Mouse (Mus musculus) mature B cell (primary cell): ENCODE measurements around the gene Sdc3.

Source experiments
- in situ Hi-C: fragments of 300-500 bp; cut with MboI; formaldehyde crosslinking; loops from 2 replicates; pipeline ENCODE4 v1.14.3; 2019

Gene Sdc3

DNA sequence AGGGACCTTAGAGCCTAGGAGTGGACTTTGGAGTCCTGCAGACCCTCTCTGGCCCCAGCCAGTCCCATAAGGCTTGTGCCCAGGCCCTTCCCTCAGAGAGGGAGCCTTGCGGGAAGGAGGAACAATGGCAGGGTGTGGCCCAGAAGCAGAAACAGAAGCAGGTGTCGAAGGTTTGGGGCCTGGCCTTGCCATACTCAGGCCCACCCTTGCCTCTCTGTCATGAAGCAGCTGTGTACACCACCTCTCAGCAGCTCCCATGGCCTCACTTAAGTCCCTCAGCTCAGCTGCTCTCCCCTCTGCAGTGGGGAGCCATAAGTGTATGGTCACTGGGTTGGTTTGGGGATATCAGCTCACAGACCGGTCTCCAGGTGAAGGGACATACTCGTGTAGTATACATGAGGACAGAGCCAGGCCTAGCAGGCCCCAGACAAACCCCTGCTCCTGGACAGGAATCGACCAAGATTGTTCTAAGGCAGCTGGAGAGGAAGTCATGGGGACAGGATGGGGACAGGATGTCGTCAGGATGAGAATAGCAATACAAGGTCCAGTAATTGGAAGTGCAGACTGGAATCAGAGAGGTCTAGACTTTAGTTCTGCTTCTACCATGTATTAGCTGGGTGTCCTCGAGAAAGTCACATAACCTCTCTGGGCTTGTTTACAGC lies 28.4 kb downstream of the Sdc3 start:
- in situ Hi-C loops = no loop called here

DNA sequence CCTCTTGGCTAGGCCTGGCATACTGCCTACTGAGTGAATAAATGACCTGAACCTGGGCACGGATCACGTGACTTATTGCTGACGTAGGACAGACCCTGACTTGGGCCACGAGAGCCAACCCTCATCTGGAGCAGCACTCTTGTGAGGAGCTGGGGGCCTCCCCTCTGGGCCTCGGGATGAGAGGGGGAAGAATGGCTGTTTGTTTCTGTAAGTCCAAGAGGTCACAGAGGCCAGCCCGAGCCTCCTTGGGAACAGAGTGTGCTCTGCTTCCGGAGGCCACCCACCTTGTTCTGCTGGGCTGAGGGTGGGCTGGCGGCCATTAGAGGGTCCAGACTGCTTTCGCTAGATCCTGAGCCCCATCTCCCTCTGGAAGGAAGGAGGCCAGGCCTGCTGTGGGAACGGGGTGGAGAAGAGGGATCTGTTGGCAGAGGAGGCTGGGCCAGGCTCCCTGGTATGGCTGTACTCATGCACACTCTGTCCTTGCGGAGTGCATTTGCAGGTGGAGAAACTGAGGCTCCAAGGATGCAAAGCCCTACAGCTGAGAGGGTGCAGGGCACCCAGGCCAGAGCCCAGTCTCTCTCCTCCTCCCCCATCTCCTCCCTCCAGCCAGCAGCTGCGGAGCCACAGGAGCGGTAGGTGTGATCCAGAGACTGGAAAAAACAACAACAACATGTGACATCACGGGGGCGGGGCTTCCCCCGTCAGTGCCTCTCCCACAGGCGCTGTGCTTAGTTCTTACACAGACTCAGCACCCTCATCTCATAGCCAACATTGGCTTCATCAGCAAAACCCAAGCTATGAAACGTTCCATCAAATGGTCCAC lies 36.7 kb downstream of the Sdc3 start:
- in situ Hi-C loops = no loop called here

DNA sequence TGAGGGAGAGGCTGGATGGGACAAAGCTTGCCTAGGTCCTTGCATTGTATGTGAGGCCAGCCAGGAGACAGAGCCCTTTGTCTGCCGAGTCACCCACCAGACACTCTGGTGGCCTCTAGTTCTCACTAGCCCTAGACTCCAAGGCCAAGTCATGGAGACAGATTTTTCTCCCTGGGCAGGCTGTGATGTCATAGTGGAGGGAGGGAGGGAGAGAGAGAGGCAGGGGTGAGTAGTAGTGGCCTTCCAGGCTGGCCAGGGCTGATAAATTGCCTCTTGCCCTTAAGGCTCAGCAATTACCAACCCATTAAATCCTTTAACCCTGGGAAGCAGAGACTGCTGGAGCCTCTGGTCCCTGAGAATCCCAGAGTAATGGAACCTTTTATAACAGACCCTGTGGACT lies 41.8 kb downstream of the Sdc3 start:
- in situ Hi-C loops = no loop called here

DNA sequence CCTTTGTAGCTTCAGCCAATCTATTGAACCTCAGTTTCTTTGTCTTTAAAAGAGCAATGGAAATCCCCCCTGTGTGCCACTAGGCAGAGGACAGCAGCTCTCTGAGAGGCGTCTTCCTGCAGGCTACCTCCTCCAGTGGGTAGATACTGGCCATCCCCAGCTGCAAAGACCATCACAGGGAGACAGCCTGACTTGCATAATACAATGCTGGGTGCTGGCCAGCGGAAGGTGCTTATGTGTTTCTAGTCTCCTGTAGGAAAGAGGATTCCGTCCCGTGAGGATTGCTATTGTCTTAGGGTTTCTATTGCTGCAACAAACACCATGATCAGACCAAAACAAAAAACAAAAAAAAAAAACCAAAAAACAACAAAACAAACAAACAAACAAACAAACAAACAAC lies 43.2 kb downstream of the Sdc3 start:
- in situ Hi-C loops = no loop called here

DNA sequence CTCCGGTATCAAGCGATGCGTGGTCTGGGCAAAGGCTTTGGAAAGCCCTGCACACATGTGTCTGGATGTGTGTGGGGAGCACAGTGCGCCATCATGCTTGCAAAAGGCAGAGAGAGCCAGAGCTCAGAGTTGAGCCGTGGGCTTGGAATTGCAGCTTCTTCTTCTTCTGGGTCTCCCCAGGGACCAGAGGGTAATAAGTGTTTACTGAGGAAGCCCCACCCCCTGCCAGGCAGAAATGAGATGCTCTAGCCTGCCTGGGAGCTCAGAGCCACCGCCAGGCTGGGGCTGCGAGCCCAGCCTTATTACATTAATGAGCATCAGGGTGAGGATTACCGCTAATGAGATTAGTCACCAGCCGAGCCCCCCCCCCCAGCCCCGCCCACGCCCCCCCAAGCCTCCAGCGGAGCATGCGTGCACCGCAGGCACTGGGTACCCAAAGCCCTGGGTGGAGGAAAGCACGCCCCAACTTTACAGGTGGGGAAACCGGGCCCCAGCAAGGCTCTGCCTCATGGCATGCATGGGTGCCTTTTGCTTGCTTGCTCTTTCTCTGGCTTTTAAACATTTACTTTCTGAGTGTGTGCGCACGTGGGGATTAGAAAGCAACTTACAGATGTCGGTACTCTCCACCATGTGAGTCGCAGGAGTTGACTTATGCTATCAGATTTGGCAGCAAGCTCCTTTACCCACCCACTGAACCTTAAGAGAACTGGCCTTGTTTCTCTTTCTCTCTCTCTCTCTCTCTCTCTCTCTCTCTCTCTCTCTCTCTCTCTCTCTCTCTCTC lies 44.1 kb downstream of the Sdc3 start:
- in situ Hi-C loops = no loop called here

DNA sequence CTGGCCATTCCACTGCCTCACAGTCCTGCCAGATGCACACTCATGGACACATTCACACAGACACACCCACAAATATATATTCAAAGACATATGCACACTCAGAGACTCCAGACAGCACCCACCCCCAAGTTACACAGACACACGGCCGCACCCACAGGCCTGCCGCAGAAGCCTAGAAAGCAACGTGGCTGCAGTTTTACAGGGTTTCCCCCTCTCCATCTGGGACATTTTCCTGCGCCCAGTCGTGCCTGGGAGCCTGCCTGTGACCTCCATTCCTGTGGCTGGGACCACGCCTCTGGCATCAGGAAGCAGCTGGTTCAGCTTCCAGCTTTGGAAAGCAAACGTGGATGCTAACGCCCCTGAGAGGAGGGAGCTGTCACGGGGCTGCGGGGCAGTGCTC lies 46.2 kb downstream of the Sdc3 start:
- in situ Hi-C loops = no loop called here

DNA sequence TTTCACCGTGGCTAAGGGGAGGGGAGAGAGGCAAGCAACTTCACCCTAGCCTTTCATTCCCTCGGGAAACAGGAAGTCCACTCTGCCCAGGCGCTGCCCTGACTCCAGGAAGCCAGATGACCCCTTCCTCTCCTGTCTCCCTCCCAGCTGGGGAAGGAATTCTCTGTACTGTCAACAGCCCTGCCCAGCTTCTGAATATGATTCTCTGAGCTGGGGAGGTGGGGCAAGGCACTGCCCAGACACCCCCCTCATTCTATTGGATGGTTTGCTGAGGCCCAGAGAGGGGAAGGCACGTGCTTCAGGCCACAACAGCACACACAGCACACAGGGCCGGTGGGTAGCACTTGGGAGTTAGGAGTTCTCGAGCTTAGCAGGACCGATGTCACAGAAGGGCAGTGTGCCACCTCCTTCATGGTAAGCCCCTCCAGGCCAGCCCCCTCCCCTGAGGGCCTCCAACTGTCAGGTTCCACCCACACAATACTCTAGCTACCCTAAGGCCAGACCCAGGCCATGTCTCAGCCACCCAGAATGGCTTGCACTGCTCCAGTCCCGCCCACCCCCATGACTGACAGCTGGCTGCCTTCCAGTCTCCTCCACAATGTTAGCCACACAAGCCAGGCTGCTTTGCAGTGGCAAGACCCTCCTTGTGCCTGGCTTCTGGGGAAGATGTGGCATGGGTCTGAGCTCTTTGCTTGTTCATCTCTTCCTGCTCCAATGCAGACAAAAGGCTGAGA lies 48.9 kb downstream of the Sdc3 start:
- in situ Hi-C loops = no loop called here

DNA sequence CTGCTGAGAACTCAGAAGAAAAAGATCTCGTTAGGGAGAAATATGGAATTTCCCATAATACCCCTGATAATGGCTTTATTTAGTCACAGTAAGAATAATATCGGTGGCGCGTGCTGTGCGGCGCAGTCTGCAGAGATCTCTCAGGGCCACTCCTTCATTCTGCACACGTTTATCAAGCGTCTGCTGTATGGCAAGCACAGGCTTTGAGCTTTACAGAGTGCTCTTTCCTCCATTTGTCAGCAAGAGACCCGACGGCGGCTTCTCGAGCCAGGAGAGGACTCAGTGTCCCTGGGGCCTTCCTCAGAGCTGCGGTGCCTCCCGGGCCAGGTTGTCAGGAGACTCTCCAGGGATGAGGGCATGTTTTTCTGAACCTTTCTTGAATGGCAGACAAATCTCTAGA lies 56.5 kb downstream of the Sdc3 start:
- in situ Hi-C loops = no loop called here

DNA sequence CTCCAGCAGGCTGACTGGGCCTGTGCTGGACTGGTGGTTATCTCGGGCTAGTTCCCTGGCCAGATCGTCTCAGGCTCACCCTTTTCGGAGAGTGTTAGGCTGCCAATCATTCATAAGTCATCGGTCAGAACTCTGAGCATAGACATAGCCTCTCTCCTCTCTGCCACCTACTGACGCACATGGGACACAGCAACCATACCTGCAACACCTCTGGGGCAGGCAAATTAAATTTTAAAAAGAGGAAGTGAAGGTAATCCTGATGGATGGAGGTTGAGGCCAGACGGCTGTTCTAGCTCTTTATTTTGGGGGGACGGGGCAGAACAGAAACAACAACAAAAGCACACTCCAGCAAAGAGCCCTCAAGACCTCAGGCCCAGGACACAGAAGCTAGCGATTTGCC lies 65.3 kb downstream of the Sdc3 start:
- in situ Hi-C loops = no loop called here

DNA sequence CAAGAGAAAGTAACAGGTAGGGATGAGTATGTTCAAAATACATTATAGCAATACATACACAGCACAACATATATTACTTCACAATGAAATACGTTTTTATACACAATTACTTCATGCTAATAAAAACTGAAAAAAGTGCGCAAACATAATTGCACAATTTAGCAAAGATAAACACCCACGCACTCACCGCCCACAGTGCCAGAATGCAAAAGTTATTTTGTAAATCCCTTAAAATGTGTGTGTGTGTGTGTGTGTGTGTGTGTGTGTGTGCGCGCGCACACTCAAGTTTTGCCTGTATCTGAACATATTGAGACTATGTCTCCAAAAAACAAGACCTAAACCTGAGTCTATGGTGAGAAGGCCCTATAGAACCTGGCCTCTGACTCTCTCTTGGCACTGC lies 66.5 kb downstream of the Sdc3 start:
- in situ Hi-C loops = no loop called here

DNA sequence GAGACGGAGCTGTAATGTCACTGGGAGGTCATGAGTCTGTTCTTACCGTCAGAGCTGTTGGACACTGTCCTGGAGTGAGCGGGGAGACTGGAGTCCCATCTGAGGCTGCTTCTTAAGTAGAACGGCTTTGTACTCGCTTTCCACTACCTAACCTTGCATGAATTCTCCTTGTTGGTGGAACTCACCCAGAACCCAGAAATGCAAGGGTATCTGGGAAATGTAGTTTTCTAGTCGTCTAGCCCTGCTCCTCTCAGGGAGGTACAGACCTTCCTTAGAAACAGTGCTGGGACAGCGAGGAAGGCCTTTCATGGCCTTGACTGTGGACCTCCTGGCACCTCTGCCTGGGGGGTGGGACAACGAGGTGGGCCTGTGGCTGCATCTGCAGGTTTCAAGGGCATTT lies 67.1 kb downstream of the Sdc3 start:
- in situ Hi-C loops = no loop called here

DNA sequence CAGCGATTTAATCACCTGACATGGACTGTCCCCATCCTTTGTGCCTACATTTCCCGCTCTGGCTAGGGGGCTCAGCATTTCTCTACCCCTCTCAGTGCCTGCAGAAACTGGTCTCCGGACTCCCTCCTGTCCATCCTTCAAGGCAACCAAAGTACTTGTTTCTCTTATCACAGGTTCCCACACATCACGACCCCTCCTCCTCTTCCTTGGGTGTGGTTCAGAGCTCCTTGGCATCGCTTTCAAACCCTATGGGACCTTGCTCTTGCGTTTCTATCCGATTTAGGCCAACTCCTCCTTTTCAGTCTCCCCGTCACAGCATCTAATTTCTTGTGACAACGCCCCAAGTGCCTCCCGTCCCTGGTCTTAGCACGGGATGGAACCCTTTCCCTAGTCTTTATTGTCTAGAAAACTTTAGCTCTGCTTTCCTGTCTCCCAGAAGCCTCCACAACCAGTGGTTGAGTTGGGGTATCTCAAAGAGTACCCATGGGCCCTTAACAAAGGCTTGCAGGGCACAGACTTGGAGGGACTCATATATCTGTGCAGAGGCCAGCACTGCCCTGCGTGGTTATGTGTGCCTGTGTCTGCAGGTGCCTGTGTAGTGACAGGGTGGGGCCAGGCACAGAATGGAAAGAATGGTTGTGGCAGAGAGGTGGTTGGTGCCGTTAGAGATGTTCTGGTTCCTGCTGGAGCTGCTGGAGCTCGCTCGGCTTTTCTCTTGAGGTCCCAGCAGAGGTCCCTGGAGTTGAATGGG lies 68.7 kb downstream of the Sdc3 start:
- in situ Hi-C loops = no loop called here

DNA sequence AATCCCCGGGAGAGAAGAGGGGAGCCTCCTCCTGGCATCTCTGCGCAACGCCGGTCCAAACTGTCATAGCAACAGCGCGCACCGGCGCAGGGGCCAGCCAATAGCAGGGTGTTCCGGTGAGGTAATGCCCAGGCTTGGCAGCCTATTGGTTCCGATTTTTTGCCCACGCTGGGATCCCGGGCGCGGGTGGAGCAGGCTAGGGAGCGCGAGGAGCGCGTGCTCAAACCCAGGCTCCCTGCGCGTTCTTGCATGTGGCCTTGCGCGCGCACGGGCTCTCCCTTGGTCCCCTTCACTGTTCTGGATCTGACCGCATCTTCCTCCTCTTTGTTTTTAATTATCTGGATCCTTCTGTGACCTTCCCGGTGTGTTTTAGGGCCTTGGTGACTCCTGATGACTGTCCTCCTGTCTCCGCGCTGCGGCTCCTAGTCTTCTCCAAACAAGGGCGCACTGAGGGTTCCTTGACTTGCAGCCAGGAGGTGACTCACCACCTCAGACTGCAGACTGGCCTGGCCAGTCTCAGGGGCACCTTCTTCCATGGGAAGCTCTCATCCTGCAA lies 69.4 kb downstream of the Sdc3 start:
- in situ Hi-C loops = no loop called here

DNA sequence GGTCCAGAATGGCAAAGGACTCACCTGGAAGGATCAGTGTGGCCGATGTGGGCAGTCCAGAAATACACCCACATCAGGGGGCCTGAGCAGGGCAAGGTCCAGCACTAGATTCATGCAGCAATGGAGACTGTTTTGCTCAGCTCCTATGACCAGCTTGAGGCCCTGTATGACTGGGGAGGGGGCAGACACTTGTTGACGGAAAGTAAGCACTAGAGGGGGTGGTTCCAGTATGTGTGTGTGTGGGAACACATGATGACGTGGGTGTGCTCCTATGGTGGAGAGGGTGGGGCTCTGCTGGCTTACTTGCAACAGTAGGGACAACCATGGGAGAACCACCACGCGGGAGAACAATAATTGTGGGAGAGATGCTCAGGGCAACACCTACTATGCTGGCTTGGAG lies 70.2 kb downstream of the Sdc3 start:
- in situ Hi-C loops = no loop called here

DNA sequence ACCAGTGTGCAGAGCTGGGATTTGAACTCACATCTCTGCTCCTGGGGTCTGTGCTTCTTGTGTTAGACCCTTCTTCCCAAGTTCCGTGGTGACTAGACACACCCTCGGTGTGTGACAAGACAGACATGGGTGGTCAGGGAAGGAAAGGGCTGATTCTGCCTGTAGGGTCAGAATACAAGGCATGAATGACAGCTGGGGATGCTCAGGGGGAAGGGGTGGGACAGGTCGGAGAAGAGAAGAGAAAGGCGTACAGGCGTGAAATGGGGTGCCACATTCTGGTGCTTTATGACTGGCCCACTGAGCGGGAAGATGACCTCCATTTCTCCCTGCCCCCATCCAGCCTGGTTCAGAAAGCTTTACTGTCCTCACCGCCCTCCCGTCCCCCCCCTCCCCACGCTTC lies 73.1 kb downstream of the Sdc3 start:
- in situ Hi-C loops = no loop called here

DNA sequence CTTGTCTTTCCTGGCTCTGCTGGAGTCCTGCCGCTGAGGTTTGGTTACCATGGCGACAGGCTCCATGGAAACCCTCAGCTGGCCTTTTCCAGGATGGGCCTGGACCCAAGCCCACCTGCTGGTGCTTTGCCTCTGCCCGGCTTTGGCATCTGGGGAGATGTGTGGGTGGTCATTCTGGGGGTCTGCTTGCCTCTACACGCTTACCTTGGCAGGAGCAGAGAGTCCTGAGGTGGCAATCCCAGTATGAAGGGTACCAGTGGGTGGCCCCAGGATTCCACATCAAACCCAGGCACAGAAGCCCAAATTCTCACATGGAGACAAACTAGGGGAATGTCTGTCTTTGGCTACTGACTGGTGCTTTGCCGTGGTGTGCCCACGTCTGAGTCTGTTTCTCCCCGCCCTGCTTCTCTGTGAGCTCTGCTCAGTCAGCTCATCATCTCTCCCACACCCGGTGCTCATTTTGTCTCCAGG lies 73.6 kb downstream of the Sdc3 start:
- in situ Hi-C loops = no loop called here

DNA sequence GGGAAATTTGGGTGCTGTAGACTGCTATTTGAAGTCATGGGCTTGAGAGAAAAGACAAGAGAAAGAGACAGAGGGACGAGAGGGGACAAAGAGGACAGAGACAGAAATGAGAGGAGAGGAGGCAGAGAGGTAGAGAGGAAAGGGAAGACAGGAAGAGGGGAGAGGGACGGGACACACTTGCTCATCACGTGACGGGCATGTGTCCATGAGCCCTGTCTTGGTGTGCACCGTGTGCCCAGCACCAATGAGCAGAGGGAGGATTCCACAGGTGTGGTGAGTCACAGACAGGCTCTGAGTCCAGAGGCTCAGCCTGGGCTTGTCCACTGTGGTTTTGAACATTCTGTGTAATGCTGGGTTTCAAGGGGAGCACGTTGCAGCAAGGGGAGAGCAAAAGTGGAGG lies 75.6 kb downstream of the Sdc3 start:
- in situ Hi-C loops = no loop called here

DNA sequence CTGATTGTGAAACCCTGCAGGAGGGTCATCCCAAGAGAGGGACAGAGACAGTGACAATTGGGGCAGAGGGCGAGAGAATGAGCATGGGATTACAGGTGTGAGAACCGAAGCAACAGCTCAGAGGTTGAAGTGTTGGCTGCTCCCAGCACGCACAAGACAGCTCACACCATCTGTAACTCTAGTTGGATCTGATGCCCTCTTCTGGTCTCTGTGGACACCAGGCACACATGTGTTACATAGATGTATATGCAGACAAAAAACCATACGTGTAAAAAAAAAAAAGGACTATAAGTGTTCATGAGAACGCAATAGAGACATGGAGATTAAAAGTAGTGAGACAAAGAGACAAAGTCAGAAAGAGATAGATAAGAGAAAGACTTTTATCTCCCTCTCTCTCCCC lies 76.5 kb downstream of the Sdc3 start:
- in situ Hi-C loops = no loop called here

DNA sequence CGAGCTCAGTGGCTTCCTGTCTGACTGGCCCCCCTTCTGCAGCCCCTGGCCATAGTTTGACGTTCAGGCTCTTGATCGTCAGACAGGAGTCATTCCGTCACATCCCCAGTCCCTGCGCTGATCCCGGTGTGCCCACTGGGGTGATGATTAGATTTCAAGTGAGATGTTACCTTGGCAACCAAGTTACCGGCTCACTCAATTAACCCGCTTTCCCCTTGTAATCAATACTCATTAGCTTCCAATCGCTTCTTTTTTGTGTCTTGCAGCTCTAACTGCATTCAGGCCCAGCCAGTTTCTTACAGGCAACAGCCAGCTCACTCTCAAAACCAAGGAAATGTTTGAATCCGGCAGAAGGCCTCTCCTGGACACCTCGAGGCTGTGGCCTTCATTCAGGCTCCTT lies 80.1 kb downstream of the Sdc3 start:
- in situ Hi-C loops = no loop called here

DNA sequence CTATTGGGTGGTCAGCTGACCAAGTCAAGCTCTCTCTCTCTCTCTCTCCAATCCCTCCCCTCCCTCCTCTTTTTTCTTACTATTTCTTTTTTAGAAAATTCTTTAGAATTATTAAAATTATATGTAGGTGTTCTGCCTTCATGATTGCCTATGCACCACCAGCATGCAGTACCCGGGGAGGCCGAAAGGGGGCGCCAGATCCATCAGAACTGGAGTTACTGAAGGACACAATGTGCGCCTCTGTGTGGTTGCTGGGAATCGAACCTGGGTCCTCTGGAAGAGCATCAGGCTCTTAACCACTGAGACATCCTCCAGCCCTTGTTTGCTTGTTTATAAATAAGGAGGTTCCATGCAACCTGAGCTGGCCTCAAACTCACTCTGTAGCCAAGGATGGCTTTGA lies 81.1 kb downstream of the Sdc3 start:
- in situ Hi-C loops = no loop called here

DNA sequence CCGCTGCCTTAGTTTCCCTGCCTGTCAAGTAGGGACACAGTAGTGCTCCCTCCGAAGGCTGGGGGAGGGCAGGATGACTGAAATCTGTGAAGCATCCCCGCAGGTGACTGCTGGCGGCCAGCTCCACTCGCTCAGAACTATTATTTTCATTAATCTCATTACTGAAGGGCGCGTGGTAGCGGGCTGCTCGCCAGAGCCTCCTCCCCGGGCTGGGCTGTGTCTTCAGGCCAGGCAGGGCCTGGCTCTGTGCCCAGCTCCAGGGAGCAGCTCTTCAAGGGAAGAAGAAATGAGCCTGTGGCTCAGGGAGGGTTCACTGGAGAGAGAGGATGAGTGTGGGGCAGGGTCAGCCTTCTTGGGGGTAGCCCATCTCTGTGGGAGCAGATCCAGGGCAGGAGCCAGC lies 82.3 kb downstream of the Sdc3 start:
- in situ Hi-C loops = no loop called here
